Mouse (Mus musculus): Measurements from ENCODE around the gene Grik5. TPM values are rescaled to one million over a fixed set of nuclear protein-coding genes. Genes with fewer than 3 reads are reported as not detected.

Gene Grik5
- total RNA-seq, 2 experiments from 2014 or later: 2.4 to 3.1 TPM

GRCm38 (mm10) chr7:25076296-25076662 lies 4.1 kb upstream of the Grik5 start:
- no peak for DNase-seq
- H3K4me3 ChIP-seq: peak overlapping the region; percentile 90
- no peak for TF ChIP-seq CTCF (IDR thresholded peaks at IDR 0.05)
- peak overlapping the region; percentile 91 for H3K27ac ChIP-seq
- intact Hi-C loops (cut with DNase I): loop anchor here (2.0 to 10.0 kb wide), 4 partner anchors 103 to 679 kb away; partner anchors contain the start of genes Arhgef1, Dedd2, Hnrnpul1 and Rabac1

GRCm38 (mm10) chr7:25073924-25074323 lies 1.8 kb upstream of the Grik5 start:
- Histone ChIP-seq H3K27ac (no peak overlapping the region; the same call in 1 of the 2 replicates), H3K4me3 (no peak overlapping the region)
- no peak for DNase-seq
- TF ChIP-seq CTCF (IDR thresholded peaks at IDR 0.05): no peak
- intact Hi-C loops (cut with DNase I): loop anchor here (10.0 kb wide), 1 partner anchor 681 kb away; the partner anchor contains the start of gene Hnrnpul1

- peak; percentile 51 for DNase-seq
- H3K27ac ChIP-seq: peak overlapping the region; percentile 78
- intact Hi-C loops (cut with DNase I): loop anchor here (10.0 kb wide), 1 partner anchor 682 kb away; the partner anchor contains the start of gene Hnrnpul1
Observed at GRCm38 (mm10) chr7:25072716-25073390, 707 bp upstream of the Grik5 start.

GRCm38 (mm10) chr7:25068724-25069123 lies 3.4 kb downstream of the Grik5 start:
- Histone ChIP-seq H3K27ac (no peak overlapping the region), H3K4me3 (no peak overlapping the region)
- intact Hi-C loops (cut with DNase I): no loop called here
- DNase-seq: no peak
- TF ChIP-seq CTCF (IDR thresholded peaks at IDR 0.05): no peak

More at GRCm38 (mm10) chr7:25072716-25073390, 707 bp upstream of the Grik5 start:
- H3K4me3 ChIP-seq: peak overlapping the region; percentile 83
- TF ChIP-seq CTCF (IDR thresholded peaks at IDR 0.05): no peak

- TF ChIP-seq CTCF (IDR thresholded peaks at IDR 0.05): no peak
- intact Hi-C loops (cut with DNase I): no loop called here
- no peak overlapping the region for H3K4me3 ChIP-seq
- no peak overlapping the region for H3K27ac ChIP-seq
- no peak for DNase-seq
Observed at GRCm38 (mm10) chr7:25067909-25068656, 4.1 kb downstream of the Grik5 start.

- Histone ChIP-seq H3K4me3 (no peak overlapping the region), H3K27ac (no peak overlapping the region)
- intact Hi-C loops (cut with DNase I): no loop called here
- DNase-seq: no peak
- no peak for TF ChIP-seq CTCF (IDR thresholded peaks at IDR 0.05)
Observed at GRCm38 (mm10) chr7:25067338-25067737, 4.8 kb downstream of the Grik5 start.

GRCm38 (mm10) chr7:25063900-25064299 lies 8.2 kb downstream of the Grik5 start:
- no peak for TF ChIP-seq CTCF (IDR thresholded peaks at IDR 0.05)
- Histone ChIP-seq H3K4me3 (no peak overlapping the region), H3K27ac (no peak overlapping the region)
- DNase-seq: no peak
- intact Hi-C loops (cut with DNase I): no loop called here

GRCm38 (mm10) chr7:25063346-25063745 lies 8.8 kb downstream of the Grik5 start:
- no peak for DNase-seq
- Histone ChIP-seq H3K4me3 (no peak overlapping the region), H3K27ac (no peak overlapping the region)
- TF ChIP-seq CTCF (IDR thresholded peaks at IDR 0.05): no peak
- intact Hi-C loops (cut with DNase I): no loop called here

- no peak for TF ChIP-seq CTCF (IDR thresholded peaks at IDR 0.05)
- intact Hi-C loops (cut with DNase I): no loop called here
- Histone ChIP-seq H3K4me3 (no peak overlapping the region), H3K27ac (no peak overlapping the region)
- no peak for DNase-seq
Observed at GRCm38 (mm10) chr7:25058836-25059235, 13.3 kb downstream of the Grik5 start.

GRCm38 (mm10) chr7:25058394-25058793 lies 13.8 kb downstream of the Grik5 start:
- TF ChIP-seq CTCF (IDR thresholded peaks at IDR 0.05): no peak
- no peak for DNase-seq
- no peak overlapping the region for H3K27ac ChIP-seq
- no peak overlapping the region for H3K4me3 ChIP-seq
- intact Hi-C loops (cut with DNase I): no loop called here

GRCm38 (mm10) chr7:25057888-25058287 lies 14.3 kb downstream of the Grik5 start:
- TF ChIP-seq CTCF (IDR thresholded peaks at IDR 0.05): no peak
- DNase-seq: no peak
- Histone ChIP-seq H3K27ac (no peak overlapping the region), H3K4me3 (no peak overlapping the region)
- intact Hi-C loops (cut with DNase I): no loop called here

GRCm38 (mm10) chr7:25056951-25057350 lies 15.2 kb downstream of the Grik5 start:
- no peak for TF ChIP-seq CTCF (IDR thresholded peaks at IDR 0.05)
- Histone ChIP-seq H3K27ac (no peak overlapping the region), H3K4me3 (no peak overlapping the region)
- intact Hi-C loops (cut with DNase I): no loop called here
- DNase-seq: no peak

GRCm38 (mm10) chr7:25052587-25052986 lies 19.6 kb downstream of the Grik5 start:
- no peak for TF ChIP-seq CTCF (IDR thresholded peaks at IDR 0.05)
- intact Hi-C loops (cut with DNase I): no loop called here
- DNase-seq: no peak

More at GRCm38 (mm10) chr7:25052587-25052986, 19.6 kb downstream of the Grik5 start:
- no peak overlapping the region for H3K4me3 ChIP-seq
- H3K27ac ChIP-seq: no peak overlapping the region
